Mouse (Mus musculus) A20 (cell line): Measurements from ENCODE around the gene 3110040M04Rik.
"Not testable (repeated sequence)": the region's sequence is repeated elsewhere in the genome, so short reads cannot be mapped to it uniquely, and the experiment has no call there.

Experiments used
- DNase-seq: peaks from one replicate; pipeline ENCODE4 v3.0.0-alpha.2; 2011; ENCODE audit warnings: low read depth, low spot score

3110040M04Rik gene

GRCm38 (mm10) chr1:151203818-151204217 is at the start of gene 3110040M04Rik:
TSS of gene 3110040M04Rik (plus strand) at chr1:151204121.
- not testable (repeated sequence) for DNase-seq

GRCm38 (mm10) chr1:151154131-151154530 is 49.8 kb upstream of the 3110040M04Rik start:
- not testable (repeated sequence) for DNase-seq

GRCm38 (mm10) chr1:151156129-151156528 is 47.8 kb upstream of the 3110040M04Rik start:
- no peak for DNase-seq

- no peak for DNase-seq
These were observed 46.9 kb upstream of the 3110040M04Rik start for GRCm38 (mm10) chr1:151156777-151157632.

- no peak for DNase-seq
These were observed 45.7 kb upstream of the 3110040M04Rik start for GRCm38 (mm10) chr1:151157963-151158856.

GRCm38 (mm10) chr1:151158857-151159510 is 44.9 kb upstream of the 3110040M04Rik start:
- DNase-seq = no peak

GRCm38 (mm10) chr1:151166031-151166430 is 37.9 kb upstream of the 3110040M04Rik start:
- DNase-seq = no peak

- DNase-seq = no peak
These were observed 36.4 kb upstream of the 3110040M04Rik start for GRCm38 (mm10) chr1:151167297-151168047.

GRCm38 (mm10) chr1:151168637-151169036 is 35.3 kb upstream of the 3110040M04Rik start:
- DNase-seq = no peak

- no peak for DNase-seq
These were observed 32.1 kb upstream of the 3110040M04Rik start for GRCm38 (mm10) chr1:151171572-151172461.

- peak; percentile 12 for DNase-seq
These were observed 26.6 kb upstream of the 3110040M04Rik start for GRCm38 (mm10) chr1:151177030-151177936.

- no peak for DNase-seq
These were observed 26.0 kb upstream of the 3110040M04Rik start for GRCm38 (mm10) chr1:151177937-151178271.

- no peak for DNase-seq
These were observed 25.3 kb upstream of the 3110040M04Rik start for GRCm38 (mm10) chr1:151178505-151179083.

- DNase-seq = no peak
These were observed 23.8 kb upstream of the 3110040M04Rik start for GRCm38 (mm10) chr1:151180167-151180566.

- DNase-seq = not testable (repeated sequence)
These were observed 21.7 kb upstream of the 3110040M04Rik start, which contains the start of gene Gm47985 for GRCm38 (mm10) chr1:151182266-151182665. TSS of gene Gm47985 (plus strand) at chr1:151182537.

- DNase-seq = not testable (repeated sequence)
These were observed 17.7 kb upstream of the 3110040M04Rik start for GRCm38 (mm10) chr1:151186186-151186585.

GRCm38 (mm10) chr1:151186879-151187424 is 17.0 kb upstream of the 3110040M04Rik start:
- DNase-seq = not testable (repeated sequence)

- DNase-seq = peak; percentile 29
These were observed 15.5 kb upstream of the 3110040M04Rik start for GRCm38 (mm10) chr1:151188469-151188868.
